Mouse (Mus musculus) kidney, postnatal 4 days (tissue): ENCODE measurements around the gene Sap25.

ENCODE experiments used
- DNase-seq, 2 experiments: peaks; one replicate each; pipeline ENCODE4 v3.0.0; 2021; ENCODE audit warnings: mixed read lengths in 2 of 2

Gene Sap25

DNA sequence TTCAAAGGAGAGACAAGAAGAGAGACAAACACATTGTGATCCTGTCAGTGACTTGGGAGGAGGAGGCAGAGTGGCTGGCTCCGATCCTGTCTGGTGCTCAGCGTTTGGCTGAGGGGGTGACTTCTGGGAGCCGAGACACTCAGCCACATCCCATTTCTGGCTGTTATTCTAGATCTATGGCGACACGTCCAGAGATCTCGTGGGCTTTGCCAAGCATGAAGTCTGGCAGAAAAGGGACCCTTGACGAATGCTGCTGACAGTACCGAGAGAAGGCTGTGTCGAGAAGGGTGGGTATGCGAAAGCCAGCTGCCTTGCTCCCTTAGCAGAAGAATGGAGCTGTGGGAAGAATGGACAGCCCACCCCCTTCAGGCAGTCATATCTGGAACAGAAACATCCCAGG, 27.8 kb downstream of the Sap25 start:
- no peak for DNase-seq

DNA sequence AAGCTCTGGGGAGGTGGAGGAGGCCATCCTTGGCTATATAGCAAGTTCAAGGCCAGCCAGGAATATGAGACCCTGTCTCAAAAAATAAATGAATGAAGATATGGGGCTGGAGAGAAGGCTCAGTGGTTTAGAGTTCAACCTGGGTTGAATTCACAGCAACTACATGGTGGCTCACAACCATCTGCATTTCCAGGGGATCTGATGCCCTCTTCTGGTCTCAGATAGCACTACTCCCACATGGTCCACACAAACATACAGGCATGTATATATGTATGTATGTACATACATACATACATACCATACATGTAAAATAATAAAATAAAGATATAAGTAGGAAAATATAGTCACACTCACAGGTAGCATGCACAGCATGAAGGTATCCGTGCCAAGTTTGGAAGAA, 29.1 kb downstream of the Sap25 start:
- DNase-seq: no peak

DNA sequence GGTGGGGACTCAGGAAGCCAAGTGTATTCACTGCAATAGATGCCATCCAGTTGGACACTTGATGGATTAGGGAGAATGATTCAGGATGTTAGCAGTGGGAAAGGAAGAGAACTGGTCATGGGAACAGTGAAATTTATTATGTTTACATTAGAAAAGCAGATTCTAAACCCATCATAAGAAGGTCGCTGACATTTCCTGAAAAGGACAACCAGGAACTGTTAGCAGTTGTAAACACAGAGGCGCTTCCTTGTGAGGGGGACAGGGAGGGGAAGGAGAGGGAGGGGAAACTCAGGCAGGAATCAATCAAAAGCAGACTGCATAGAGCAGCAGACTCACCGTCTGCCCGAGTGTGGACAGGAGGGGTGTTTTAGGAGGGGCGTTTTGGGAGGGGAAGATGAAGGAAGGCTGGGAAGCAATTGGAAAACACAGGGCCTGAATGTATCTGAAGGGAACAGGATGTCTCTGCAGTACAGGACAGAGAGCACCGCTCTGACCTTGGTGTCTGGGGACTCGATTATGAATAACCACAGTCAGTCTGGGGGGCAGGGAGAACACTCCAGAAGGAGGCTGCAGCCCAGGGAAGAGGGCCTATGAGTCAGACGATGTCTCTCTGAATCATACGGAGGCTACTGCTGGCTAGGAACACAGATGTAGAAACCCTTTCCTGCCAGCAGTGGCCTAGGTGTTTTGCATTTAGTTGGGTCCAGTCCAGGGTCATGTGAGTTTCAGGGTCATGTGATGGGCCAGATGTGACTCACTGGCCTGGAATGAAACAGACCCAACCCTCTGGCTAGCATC, 30.5 kb downstream of the Sap25 start:
- DNase-seq: peak; percentile 57 to 70

DNA sequence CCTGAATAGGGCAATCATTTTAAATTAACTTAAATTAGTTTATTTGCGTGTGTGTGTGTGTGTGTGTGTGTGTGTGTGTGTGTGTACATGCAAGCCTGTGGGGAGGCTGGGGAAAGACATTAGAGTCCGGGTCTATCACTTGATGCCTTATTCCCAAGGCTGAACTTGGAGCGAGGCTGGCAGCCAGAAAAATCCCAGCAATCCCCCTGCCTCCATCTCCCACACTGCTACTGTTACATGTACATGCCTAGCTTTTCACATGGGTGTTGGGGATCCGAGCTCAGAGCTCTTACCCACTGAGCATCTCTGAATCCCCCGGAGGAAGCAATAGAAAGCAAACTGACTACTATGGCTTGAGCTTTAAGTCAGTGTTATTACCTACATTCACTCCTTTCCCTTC, 31.2 kb downstream of the Sap25 start:
- DNase-seq: no peak

DNA sequence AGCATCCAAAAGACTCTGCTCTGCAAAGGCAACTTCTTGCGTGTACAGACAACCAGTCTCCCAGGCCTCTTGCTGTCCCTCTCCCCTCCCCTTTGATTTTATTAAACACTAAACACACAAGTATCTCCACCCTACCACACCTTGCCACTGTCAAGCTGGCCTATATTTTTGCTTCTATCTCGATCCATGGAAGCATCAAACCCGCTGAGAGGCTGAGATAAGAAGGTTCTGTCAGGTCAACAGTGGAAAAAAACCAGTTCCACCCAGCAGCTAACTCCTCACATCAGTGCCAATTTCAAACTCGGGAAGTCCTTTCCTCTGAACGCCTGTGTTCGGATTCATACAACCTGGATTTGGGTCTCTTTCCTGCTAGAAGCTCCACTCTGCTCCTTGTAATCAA, 31.9 kb downstream of the Sap25 start:
- no peak for DNase-seq

DNA sequence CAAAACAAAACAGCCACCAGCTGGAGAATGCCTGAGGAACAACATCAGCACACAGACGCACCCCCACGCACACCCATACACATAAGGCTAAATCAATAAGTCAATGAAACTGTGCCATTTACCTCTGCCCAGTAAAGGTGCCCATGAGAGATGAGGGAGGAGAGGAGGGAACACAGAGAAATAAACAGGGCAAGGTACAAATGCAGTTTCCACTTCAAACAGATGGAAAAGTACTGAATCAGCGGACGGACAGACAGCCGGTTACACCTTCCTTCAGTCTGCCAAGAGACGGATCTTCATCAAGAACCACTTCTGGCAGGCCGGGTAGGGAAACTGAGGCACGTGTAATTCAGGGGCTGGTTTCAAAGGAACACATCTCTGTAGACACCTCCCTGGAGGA, 33.7 kb downstream of the Sap25 start:
- no peak for DNase-seq

DNA sequence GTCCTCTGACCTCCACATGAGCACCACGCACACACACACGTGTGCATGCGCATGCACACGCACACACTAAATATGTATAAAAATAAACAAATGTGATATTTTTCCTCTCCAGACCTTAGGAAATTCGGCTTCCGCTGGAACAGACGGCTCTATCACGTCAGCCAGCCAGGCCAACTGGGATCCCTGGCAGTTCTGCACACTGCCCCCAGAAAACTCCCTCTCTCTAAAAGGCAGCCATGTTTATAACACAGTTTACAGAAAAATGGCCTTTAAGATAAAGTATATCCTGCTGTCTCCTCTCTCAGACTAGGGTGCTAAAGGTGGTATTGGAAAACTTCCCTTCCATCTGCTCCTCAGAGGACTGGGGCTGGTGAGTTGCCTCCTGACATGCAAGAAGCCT, 36.7 kb downstream of the Sap25 start:
- no peak for DNase-seq

DNA sequence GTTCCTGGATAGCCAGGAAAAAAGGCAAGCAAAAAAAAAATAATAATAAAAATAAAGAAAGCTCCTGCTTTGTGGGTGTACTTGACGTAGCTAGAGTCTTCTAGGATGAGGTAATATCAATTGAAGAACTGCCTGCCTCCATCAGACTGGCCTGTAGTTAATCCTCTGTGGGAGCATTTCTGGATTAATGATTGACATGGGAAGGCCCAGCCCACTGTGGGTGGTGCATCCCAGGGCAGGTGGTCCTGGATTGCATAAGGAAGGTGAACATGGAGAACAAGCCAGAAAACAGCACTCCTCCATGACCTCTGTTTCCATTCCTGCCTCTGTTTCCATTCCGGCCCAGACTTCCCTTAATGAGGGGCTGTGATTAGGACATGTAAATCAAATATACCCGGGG, 37.6 kb downstream of the Sap25 start:
- peak in 1 of 2 experiments; percentile 31 for DNase-seq

DNA sequence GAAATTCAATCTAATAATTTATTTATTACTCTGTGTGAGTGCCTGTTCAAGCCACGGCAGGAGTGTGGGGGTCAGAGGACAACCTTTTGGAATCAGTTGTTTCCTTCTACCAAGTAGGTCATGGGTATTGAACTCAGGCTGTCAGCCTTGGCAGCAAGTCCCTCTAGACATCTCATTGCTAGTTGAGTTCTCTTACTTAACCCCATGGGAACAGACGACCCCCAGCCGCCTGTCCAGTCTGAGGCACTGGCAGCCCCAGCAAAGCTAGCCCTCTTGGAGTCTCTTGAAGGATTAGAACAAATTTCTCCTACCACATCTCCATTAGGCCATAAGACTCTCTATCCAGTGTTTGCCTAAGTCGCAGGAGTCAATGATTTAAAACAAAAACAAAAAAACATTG, 38.6 kb downstream of the Sap25 start:
- no peak for DNase-seq

DNA sequence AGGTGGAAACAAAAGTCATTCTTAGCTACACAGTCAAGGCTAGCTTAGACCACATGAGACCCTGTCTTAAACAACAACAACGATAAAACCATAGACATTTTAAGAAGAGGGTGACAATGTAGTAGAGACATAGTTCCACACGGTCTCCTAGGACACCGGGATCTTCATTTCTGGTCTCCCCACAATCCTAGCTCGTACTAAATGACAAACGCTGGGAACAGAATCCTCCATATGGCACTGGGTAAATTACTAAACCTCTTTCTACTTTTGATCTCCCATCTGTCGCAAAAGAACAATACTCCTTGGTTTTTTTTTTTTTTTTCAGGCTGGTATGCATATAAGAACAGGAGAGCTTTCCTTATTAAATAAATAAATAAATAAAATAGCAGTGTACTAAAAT, 41.4 kb downstream of the Sap25 start:
- DNase-seq: no peak

DNA sequence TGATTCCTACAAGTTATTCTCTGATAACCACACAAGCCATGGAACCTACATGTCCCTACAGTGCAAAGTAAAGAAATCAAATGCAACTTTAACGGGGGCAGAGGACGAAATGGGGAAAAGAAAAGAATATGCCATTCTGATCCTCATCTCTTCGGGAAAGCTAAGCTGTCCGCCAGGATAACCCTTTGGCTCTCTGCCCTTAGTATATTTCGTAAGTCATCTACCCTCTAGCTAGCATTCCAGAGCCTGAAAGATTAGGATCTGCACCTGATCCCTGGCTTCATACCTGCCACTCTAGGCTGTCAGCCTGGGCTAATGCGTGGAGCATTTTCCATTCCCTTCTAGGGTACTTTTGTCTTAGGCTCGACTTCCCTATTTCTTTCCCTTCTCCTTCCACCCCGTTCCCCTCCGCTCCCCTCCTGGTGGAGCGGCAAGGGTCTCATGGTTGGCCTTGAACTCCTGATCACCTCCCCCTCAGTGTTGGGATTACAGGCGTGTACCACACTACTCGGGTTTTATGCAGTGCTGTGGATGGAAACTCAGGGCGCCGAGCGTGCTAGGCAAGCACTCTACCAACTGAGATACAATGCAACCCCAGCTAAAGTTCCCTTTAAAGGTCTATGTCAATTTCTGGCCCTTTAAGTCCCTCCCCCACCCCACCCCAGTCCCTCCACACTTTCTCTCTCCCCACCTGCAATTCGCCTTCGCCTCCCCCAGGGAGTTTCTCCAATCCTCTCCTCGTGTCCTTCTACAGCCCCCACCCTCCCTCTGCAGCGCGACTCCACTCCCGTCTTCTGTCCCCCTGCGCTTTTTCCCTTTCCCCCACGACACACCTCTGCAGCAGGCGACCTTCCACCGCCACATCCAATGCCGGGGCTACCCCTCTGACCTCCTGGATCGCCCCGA, 42.5 kb downstream of the Sap25 start:
- DNase-seq: peak; percentile 16 to 45

DNA sequence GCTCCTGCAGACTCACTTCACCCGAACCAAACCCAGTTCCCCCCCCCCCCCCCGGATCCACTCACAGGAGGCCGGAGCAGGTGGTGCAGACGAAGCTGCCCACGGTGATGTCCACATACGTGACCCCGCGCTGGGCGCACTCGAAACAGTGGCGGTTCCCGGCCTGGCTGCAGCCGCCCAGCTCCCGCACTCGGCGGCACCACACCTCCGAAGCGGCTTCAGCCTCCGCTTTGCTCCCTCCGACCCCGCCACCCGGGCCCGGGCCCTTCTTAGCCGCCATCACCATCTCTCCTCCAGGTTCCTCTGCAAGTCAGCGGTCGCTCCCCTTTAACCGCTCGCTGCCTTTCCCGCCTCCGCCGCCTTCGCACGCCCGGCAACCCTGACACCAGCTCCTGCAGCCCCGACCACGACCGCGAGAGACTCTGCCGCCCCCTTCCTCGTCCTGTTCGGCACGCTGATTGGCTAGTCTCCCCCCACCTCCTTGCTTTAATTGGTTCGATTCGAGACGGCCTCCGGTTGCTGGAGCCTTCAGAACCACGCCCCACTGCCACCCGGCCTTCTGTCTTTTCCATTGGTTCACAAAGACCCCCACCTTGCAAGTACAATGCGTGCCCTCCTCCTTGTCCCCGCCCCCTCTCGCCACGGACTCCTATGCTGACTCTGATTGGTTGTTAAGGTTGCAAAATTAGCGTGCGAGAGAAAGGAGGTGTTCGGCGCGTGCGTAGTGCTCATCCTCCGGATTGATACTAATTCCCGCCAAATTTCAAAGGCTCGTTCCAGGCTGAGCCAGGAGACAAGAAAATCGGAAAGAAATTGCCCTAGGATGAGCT, 43.4 kb downstream of the Sap25 start, which contains the start of gene Agfg2:
Gene Agfg2, minus strand, starts transcription at position 433 of the 830 bp plus-strand sequence.
- DNase-seq: peak; percentile 98 to 99

DNA sequence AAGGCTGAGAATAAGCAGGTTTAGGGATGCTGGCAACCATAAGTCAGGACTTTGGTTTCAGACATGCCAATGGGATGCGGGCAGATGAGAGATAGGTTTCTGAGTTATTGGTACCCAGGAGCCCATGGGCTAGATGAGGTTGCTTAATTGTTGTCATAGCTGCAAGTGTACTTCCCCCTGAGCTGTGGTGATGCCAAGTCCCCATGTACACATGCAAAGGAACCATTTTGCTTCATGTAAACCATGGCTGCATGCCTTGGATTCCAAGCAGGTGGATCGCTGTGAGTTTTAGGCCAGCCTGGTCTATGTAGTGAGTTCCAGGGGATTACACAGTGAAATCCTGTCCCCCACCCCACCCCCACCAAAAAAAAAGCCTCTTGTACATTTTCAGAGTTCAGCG, 44.5 kb downstream of the Sap25 start:
- no peak for DNase-seq

DNA sequence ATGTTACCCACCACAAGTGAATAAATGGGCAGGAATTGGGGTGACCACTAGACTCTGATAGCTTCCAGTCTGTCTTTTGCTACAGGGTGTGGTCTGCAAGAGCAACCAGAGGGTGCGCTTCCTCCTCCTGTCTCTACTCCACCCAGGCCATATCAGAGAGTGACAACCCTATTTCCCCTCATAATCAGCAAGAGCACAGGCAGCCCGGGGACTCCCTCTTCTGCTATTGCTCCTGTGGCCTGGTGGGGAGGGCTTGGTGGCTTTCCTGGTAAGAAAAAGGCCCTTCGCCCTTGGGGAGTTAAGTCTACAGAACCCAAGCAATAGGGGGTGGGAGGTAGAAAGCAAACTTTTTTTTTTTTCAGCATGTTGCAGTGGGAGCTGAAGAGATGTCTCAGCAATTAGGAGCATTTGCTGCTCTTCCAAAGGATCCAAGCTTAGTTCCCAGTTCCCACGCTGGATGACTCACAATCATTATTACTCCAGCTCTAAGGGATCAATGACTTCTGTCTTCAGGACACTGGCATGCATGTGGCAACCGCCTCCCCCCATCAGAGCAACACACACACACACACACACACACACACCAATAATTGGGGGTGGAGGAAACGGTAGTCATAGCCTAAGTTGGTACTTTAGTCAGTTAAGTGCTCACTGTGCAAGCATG, 45.1 kb downstream of the Sap25 start:
- DNase-seq: no peak

DNA sequence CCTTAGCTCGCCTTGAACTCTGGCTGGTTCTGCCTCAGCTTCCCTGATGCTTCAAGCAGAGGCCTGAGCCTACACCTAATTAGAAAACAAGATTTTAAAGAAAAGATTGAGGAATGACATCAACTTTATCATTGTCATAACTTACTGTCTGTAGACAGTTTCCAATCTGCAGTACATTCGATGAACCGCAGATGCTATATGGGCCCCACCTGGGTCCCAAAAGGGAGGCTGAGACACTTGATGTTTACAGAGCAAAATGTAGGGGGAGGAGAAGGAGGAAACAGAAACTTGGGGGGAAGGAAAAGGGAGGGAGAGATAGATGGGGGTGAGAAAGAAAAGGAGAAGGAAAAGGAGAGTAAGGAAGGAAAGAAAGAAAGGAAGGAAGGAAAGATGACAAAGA, 48.8 kb downstream of the Sap25 start:
- no peak for DNase-seq

DNA sequence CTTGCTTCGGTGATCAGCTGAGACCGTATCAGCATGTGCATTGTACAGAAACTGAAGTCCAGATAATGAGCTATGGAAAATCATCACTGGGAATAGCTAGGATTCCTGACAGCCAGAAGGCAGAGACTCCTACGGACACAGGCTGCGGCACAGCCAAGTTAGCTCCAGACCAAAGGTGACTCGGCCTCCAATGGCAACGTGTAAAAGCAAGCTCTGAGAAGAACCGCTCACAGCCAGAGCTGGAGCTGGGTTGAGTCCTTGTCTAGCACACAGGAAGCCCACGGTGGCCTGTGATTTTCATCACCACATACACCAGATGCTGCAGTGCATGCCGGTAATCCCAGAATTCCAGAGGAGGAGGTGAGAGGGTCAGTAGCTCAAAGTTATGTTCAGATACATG, 49.4 kb downstream of the Sap25 start:
- DNase-seq: peak in 1 of 2 experiments; percentile 30

DNA sequence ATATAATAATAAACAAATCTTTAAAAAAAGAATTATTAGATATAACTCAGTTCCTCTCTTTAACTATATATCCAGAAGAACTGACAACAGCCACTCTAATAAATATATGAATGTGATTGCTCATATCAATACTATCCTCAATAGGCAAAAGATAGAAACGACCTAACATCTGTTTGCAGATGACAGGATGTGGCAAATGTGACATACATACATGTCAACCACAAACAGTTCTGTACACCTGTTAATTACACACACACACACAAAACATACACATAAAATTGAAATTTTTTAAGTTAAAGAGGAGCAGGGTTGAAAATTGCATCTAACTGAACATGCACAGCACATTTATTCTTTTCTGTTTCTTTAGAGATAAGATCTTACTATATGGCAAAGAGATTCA, 50.7 kb downstream of the Sap25 start:
- DNase-seq: no peak
